In genomic region chr19:26706910-26707309, GRCm38 (mm10) we compare ENCODE assay signal across 12 mouse cellular contexts.
DNase-seq lines count a peak whose midpoint lies in the region; ATAC-seq and TF ChIP-seq lines count a peak whose summit lies in the region.
"Had no signal": no experiment of that assay in that cellular context is flagged by ENCODE, and none has a peak within 500 bp of the region (broad histone marks: within the 10 kb centered on the region; RNA-seq: fewer than 3 reads in every experiment).

No protein-coding gene starts in this region.

- no peaks in the 10 kb centered on the region for H3K36me3 ChIP-seq in kidney, embryonic 15.5 days
- H3K36me3 ChIP-seq in kidney, embryonic 16.5 days (ENCODE audit: insufficient read depth, low read length), result no peaks in the 10 kb centered on the region
- H3K36me3 ChIP-seq in MEL (ENCODE audit: control insufficient read depth in 1 of 2, insufficient read depth in 2 of 2, low read length in 2 of 2), result peaks cover 0 to 5% of the 10 kb centered on the region in 2 experiments; a peak in 1 of 4 replicates
- peaks cover 6% of the 10 kb centered on the region for H3K36me3 ChIP-seq in heart, embryonic 16.5 days (ENCODE audit: control insufficient read depth, insufficient read depth)
- no peaks in the 10 kb centered on the region for H3K36me3 ChIP-seq in hindbrain, embryonic 12.5 days
- peaks cover 4% of the 10 kb centered on the region; the same call in 1 of the 2 replicates for H3K36me3 ChIP-seq in midbrain, embryonic 13.5 days

- no peak for ATAC-seq in kidney, embryonic 15.5 days (replicated peaks; ENCODE audit: low FRiP score)
- no peak for ATAC-seq in kidney, embryonic 16.5 days (ENCODE audit: low FRiP score, low TSS enrichment)
- peak; percentile 78 for ATAC-seq in heart, embryonic 16.5 days (replicated peaks; ENCODE audit: extremely low read depth, insufficient read depth, low FRiP score)
- no peak for ATAC-seq in hindbrain, embryonic 12.5 days (ENCODE audit: low FRiP score)
- ATAC-seq in midbrain, embryonic 13.5 days, result no peak

- H3K9ac ChIP-seq in kidney, embryonic 15.5 days, result no peak overlapping the region
- no peak overlapping the region for H3K9ac ChIP-seq in kidney, embryonic 16.5 days (replicated peaks; ENCODE audit: low read length)
- no peak overlapping the region for H3K9ac ChIP-seq in MEL (ENCODE audit: control insufficient read depth, low read depth, low read length, poor library complexity, severe bottlenecking)
- no peak overlapping the region for H3K9ac ChIP-seq in heart, embryonic 16.5 days (ENCODE audit: low read length)
- no peak overlapping the region for H3K9ac ChIP-seq in hindbrain, embryonic 12.5 days
- H3K9ac ChIP-seq in midbrain, embryonic 13.5 days (replicated peaks), result no peak overlapping the region
- H3K9ac ChIP-seq: heart, embryonic 13.5 days had no signal

- no peaks in the 10 kb centered on the region for H3K79me2 ChIP-seq in MEL (ENCODE audit: control insufficient read depth, insufficient read depth, low read length, poor library complexity)

- no peak for TF ChIP-seq CTCF in MEL (IDR thresholded peaks at IDR 0.05 in 2 of 3, conservative IDR thresholded peaks at IDR 0.05 in 1 of 3; ENCODE audit: control insufficient read depth in 1 of 3, insufficient read depth in 1 of 3, low read depth in 2 of 3, low read length in 3 of 3, poor library complexity in 1 of 3, severe bottlenecking in 1 of 3)

- H3K4me2 ChIP-seq in kidney, embryonic 15.5 days, result no peak overlapping the region
- H3K4me2 ChIP-seq in kidney, embryonic 16.5 days (replicated peaks; ENCODE audit: low read depth, low read length), result no peak overlapping the region
- H3K4me2 ChIP-seq in heart, embryonic 16.5 days (ENCODE audit: low read depth, low read length), result no peak overlapping the region
- no peak overlapping the region for H3K4me2 ChIP-seq in hindbrain, embryonic 12.5 days (replicated peaks)
- H3K4me2 ChIP-seq in midbrain, embryonic 13.5 days (replicated peaks), result no peak overlapping the region
- H3K4me2 ChIP-seq: heart, embryonic 13.5 days had no signal

- no peaks in the 10 kb centered on the region for H3K27me3 ChIP-seq in kidney, embryonic 15.5 days
- no peaks in the 10 kb centered on the region for H3K27me3 ChIP-seq in kidney, embryonic 16.5 days (ENCODE audit: insufficient read depth, low read length)
- H3K27me3 ChIP-seq in MEL (ENCODE audit: control insufficient read depth in 1 of 2, insufficient read depth in 2 of 2, low read length in 2 of 2), result no peaks in the 10 kb centered on the region
- H3K27me3 ChIP-seq in heart, embryonic 16.5 days (ENCODE audit: control insufficient read depth, insufficient read depth, low read length), result no peaks in the 10 kb centered on the region
- H3K27me3 ChIP-seq in hindbrain, embryonic 12.5 days, result no peaks in the 10 kb centered on the region
- no peaks in the 10 kb centered on the region for H3K27me3 ChIP-seq in midbrain, embryonic 13.5 days
- H3K27me3 ChIP-seq: heart, embryonic 13.5 days; megakaryocyte, embryonic 14.5 days had no signal

- TF ChIP-seq RAD21 in MEL (IDR thresholded peaks at IDR 0.05; ENCODE audit: low read depth, low read length), result no peak

- no peak for TF ChIP-seq POLR2A in MEL (IDR thresholded peaks at IDR 0.05; ENCODE audit: control insufficient read depth in 1 of 2, insufficient read depth in 1 of 2, low read depth in 1 of 2, low read length in 2 of 2, poor library complexity in 1 of 2)

- peak in 1 of 2 experiments; percentile 33; a peak in 1 of 4 replicates for TF ChIP-seq EP300 in MEL (IDR thresholded peaks at IDR 0.05; ENCODE audit: low read depth in 1 of 2, low read length in 2 of 2)

- WGBS in kidney, embryonic 15.5 days, result 40% methylated on average over 5 of the region's 5 CpGs
- 45% methylated on average over 5 of the region's 5 CpGs for WGBS in kidney, embryonic 16.5 days
- 37% methylated on average over 5 of the region's 5 CpGs for WGBS in heart, embryonic 16.5 days
- WGBS in hindbrain, embryonic 12.5 days, result 61% methylated on average over 5 of the region's 5 CpGs
- WGBS in midbrain, embryonic 13.5 days, result 70% methylated on average over 5 of the region's 5 CpGs

- no peak overlapping the region for H3K4me3 ChIP-seq in kidney, embryonic 15.5 days (replicated peaks)
- no peak overlapping the region for H3K4me3 ChIP-seq in kidney, embryonic 16.5 days (ENCODE audit: low read length)
- H3K4me3 ChIP-seq in MEL (ENCODE audit: control insufficient read depth in 1 of 2, insufficient read depth in 1 of 2, low read depth in 2 of 2, low read length in 2 of 2), result no peak overlapping the region
- no peak overlapping the region for H3K4me3 ChIP-seq in heart, embryonic 16.5 days (ENCODE audit: low read length)
- no peak overlapping the region for H3K4me3 ChIP-seq in hindbrain, embryonic 12.5 days
- H3K4me3 ChIP-seq in midbrain, embryonic 13.5 days (replicated peaks), result no peak overlapping the region
- H3K4me3 ChIP-seq: heart, embryonic 13.5 days; megakaryocyte, embryonic 14.5 days had no signal

- peak; percentile 38 for DNase-seq in MEL (ENCODE audit: low read depth, low spot score)
- peak; percentile 69 for DNase-seq in lung, postnatal 14 days
- DNase-seq in layer of hippocampus, adult 18-20 months (ENCODE audit: low spot score in 2 of 2), result no peak
- DNase-seq: cerebellum, postnatal 36 days had no signal

- 0 out of 2 replicates have a peak overlapping the region, but pooled peaks have one; percentile 18 for H3K27ac ChIP-seq in kidney, embryonic 15.5 days
- no peak overlapping the region for H3K27ac ChIP-seq in kidney, embryonic 16.5 days (ENCODE audit: low read length)
- no peak overlapping the region for H3K27ac ChIP-seq in MEL (ENCODE audit: control insufficient read depth, low read depth, low read length)
- H3K27ac ChIP-seq in heart, embryonic 16.5 days (ENCODE audit: low read length), result no peak overlapping the region
- H3K27ac ChIP-seq in hindbrain, embryonic 12.5 days, result no peak overlapping the region
- H3K27ac ChIP-seq in midbrain, embryonic 13.5 days, result no peak overlapping the region
- H3K27ac ChIP-seq: kidney, postnatal 0 days had no signal

- peaks cover 11% of the 10 kb centered on the region; the same call in 1 of the 2 replicates for H3K4me1 ChIP-seq in kidney, embryonic 15.5 days
- peaks cover 10% of the 10 kb centered on the region for H3K4me1 ChIP-seq in kidney, embryonic 16.5 days (ENCODE audit: insufficient read depth, low read length)
- H3K4me1 ChIP-seq in MEL (ENCODE audit: control insufficient read depth in 1 of 2, insufficient read depth in 2 of 2, low read length in 2 of 2), result peaks cover 2 to 11% of the 10 kb centered on the region in 2 experiments; a peak in 2 of 4 replicates
- H3K4me1 ChIP-seq in heart, embryonic 16.5 days (ENCODE audit: control insufficient read depth, insufficient read depth, low read length), result peaks cover 11% of the 10 kb centered on the region
- no peaks in the 10 kb centered on the region for H3K4me1 ChIP-seq in hindbrain, embryonic 12.5 days
- no peaks in the 10 kb centered on the region for H3K4me1 ChIP-seq in midbrain, embryonic 13.5 days (replicated peaks)

- H3K9me3 ChIP-seq in kidney, embryonic 15.5 days (replicated peaks), result no peaks in the 10 kb centered on the region
- H3K9me3 ChIP-seq in kidney, embryonic 16.5 days (ENCODE audit: low read length), result no peaks in the 10 kb centered on the region
- H3K9me3 ChIP-seq in MEL (replicated peaks; ENCODE audit: insufficient read depth, low read length), result no peaks in the 10 kb centered on the region
- no peaks in the 10 kb centered on the region for H3K9me3 ChIP-seq in heart, embryonic 16.5 days (replicated peaks; ENCODE audit: control insufficient read depth, low read length)
- H3K9me3 ChIP-seq in hindbrain, embryonic 12.5 days (replicated peaks), result no peaks in the 10 kb centered on the region
- H3K9me3 ChIP-seq in midbrain, embryonic 13.5 days, result no peaks in the 10 kb centered on the region
- H3K9me3 ChIP-seq: heart, embryonic 13.5 days; megakaryocyte, embryonic 14.5 days had no signal

TF ChIP-seq in MEL, 35 proteins besides CTCF, POLR2A, EP300 and RAD21:
- no peak for TF ChIP-seq ELF1 (IDR thresholded peaks at IDR 0.05; ENCODE audit: low read depth, low read length)
- peak; percentile 38; the same call in 1 of the 2 replicates for TF ChIP-seq TAL1 (IDR thresholded peaks at IDR 0.05; ENCODE audit: low read length)
- TF ChIP-seq ETS1 (IDR thresholded peaks at IDR 0.05; ENCODE audit: low read depth, low read length), result peak; percentile 16; the same call in 1 of the 2 replicates
- TF ChIP-seq MAFK (IDR thresholded peaks at IDR 0.05; ENCODE audit: borderline replicate concordance, low read depth, low read length), result no peak
- TF ChIP-seq GATA1 (IDR thresholded peaks at IDR 0.05; ENCODE audit: low read depth, low read length), result peak; percentile 17; the same call in 1 of the 2 replicates

Comparison
In these comparisons a context has a peak if more than half of its experiments do, and no peak if none do; other contexts are left out.
1. DNase-seq: peak in MEL (single experiment) and lung, postnatal 14 days (single experiment); none in layer of hippocampus, adult 18-20 months (0 of 2).